Mouse (Mus musculus) liver, embryonic 14.5 days (tissue): ENCODE results near the gene Prss44. TPM values are rescaled to one million over a fixed set of nuclear protein-coding genes. Genes with fewer than 3 reads are reported as not detected.
A peak's percentile ranks its signal among the peaks of the same experiment; 100 is the strongest.

Experiments
- ATAC-seq: fragments of 200-750 bp; cut with Nextera tagmentation; 2 replicates; pipeline ENCODE4 v1.8.0; 2017; ENCODE audit warnings: moderate number of reproducible peaks, mild to moderate bottlenecking, moderate library complexity; ENCODE audit not compliant: insufficient read depth
- DNase-seq, 3 experiments: peaks; one replicate each; pipeline ENCODE4 v3.0.0-alpha.2; 2012 to 2013; ENCODE audit warnings: low read depth in 3 of 3, low spot score in 3 of 3
- H3K27ac ChIP-seq: fragments of 300-500 bp; sonication (generic); 2 replicates; pipeline ENCODE4 v1.5.1; 2014; ENCODE audit warnings: moderate library complexity, mild to moderate bottlenecking, control low read depth, inconsistent platforms
- H3K27me3 ChIP-seq: fragments of 300-500 bp; sonication (generic); 2 replicates; pipeline ENCODE4 v1.6.1; 2014; ENCODE audit warnings: mild to moderate bottlenecking, low read length, moderate library complexity; ENCODE audit not compliant: control insufficient read depth, insufficient read depth
- H3K36me3 ChIP-seq: fragments of 300-500 bp; sonication (generic); replicated peaks from 2 replicates; pipeline ENCODE4 v1.6.1; 2014; ENCODE audit warnings: low read depth; ENCODE audit not compliant: control insufficient read depth, insufficient read depth
- H3K4me1 ChIP-seq, 2 experiments: fragments of 200-500 bp in 1 of 2; fragments of 300-500 bp in 1 of 2; sonication (generic) in 1 of 2; replicated peaks; 2 replicates each; pipeline ENCODE4 v1.6.1; 2012 to 2014; ENCODE audit warnings: antibody characterized with exemption in 1 of 2, inconsistent platforms in 1 of 2, low read length in 1 of 2; ENCODE audit not compliant: control insufficient read depth in 2 of 2, insufficient read depth in 2 of 2
- H3K4me2 ChIP-seq: fragments of 300-500 bp; sonication (generic); 2 replicates; pipeline ENCODE4 v1.6.1; 2014; ENCODE audit warnings: low read depth, mild to moderate bottlenecking, control low read depth, moderate library complexity
- H3K4me3 ChIP-seq, 2 experiments: fragments of 200-500 bp in 1 of 2; fragments of 300-500 bp in 1 of 2; sonication (generic) in 1 of 2; 2 replicates each; pipeline ENCODE4 v1.5.1; 2012 to 2014; ENCODE audit warnings: low read depth in 2 of 2, low read length in 2 of 2, mild to moderate bottlenecking in 2 of 2, control low read depth in 1 of 2, inconsistent platforms in 1 of 2, moderate library complexity in 1 of 2; ENCODE audit not compliant: insufficient read depth in 1 of 2
- H3K9ac ChIP-seq: fragments of 300-500 bp; sonication (generic); replicated peaks from 2 replicates; pipeline ENCODE4 v1.6.1; 2014; ENCODE audit warnings: mild to moderate bottlenecking, control low read depth, moderate library complexity
- H3K9me3 ChIP-seq: fragments of 300-500 bp; sonication (generic); 2 replicates; pipeline ENCODE4 v1.6.1; 2016; ENCODE audit warnings: low read length, mixed read lengths; ENCODE audit not compliant: control insufficient read depth
- CTCF ChIP-seq: IDR thresholded peaks from 2 replicates; pipeline ENCODE4 v1.5.1; 2016; ENCODE audit warnings: antibody characterized with exemption, low read depth, control low read depth
- EP300 ChIP-seq: IDR thresholded peaks from 2 replicates; pipeline ENCODE4 v1.6.1; 2016; ENCODE audit warnings: antibody characterized with exemption, low read depth
- WGBS: fragments of 180-500 bp; shearing (Covaris S2); extraction: QIAGEN DNeasy Blood & Tissue Kit; methylation state at CpG from one replicate; pipeline ENCODE4 v1.1.7; 2014; ENCODE audit not compliant: insufficient replicate concordance; 5-methylcytosine and 5-hydroxymethylcytosine counted together
- polyA plus RNA-seq, 2 experiments: library from polyadenylated mRNA; depleted of rRNA in 1 of 2; stranded (reverse) in 1 of 2; unstranded in 1 of 2; fragments of >200 nt; fragmentation: Nextera tagmentation in 1 of 2; extraction: Ambion mirVana in 1 of 2; gene quantifications; 2 replicates each; pipeline versions ENCODE4 v1.2.1 to v1.2.3; 2012 to 2014

The Prss44 gene
- polyA plus RNA-seq, 2 experiments, result not detected

- Histone ChIP-seq H3K27ac (no peak overlapping the region), H3K4me2 (no peak overlapping the region), H3K4me3 (no peak overlapping the region), H3K9me3 (no peaks in the 10 kb centered on the region), H3K9ac (no peak overlapping the region), H3K36me3 (no peaks in the 10 kb centered on the region), H3K4me1 (peaks cover 0 to 3% of the 10 kb centered on the region in 2 experiments; a peak in 2 of 4 replicates), H3K27me3 (no peaks in the 10 kb centered on the region)
- DNase-seq (no peak), ATAC-seq (no peak)
- 52% methylated on average over 6 of the region's 6 CpGs for WGBS
- no peak for TF ChIP-seq CTCF
- TF ChIP-seq EP300, result no peak
Observed at GRCm38 (mm10) chr9:110840905-110841304, 27.1 kb downstream of the Prss44 start.

- WGBS, result 29% methylated on average over 2 of the region's 2 CpGs
- Histone ChIP-seq H3K4me2 (no peak overlapping the region), H3K9ac (no peak overlapping the region), H3K27me3 (no peaks in the 10 kb centered on the region), H3K4me3 (no peak overlapping the region), H3K27ac (no peak overlapping the region), H3K36me3 (no peaks in the 10 kb centered on the region), H3K9me3 (no peaks in the 10 kb centered on the region), H3K4me1 (peaks cover 0 to 3% of the 10 kb centered on the region in 2 experiments; a peak in 2 of 4 replicates)
- no peak for TF ChIP-seq CTCF
- no peak for TF ChIP-seq EP300
- ATAC-seq, result no peak
- peak in 1 of 3 experiments; percentile 7 for DNase-seq
Observed at GRCm38 (mm10) chr9:110841438-110841837, 27.6 kb downstream of the Prss44 start.

GRCm38 (mm10) chr9:110844206-110844605 lies 30.4 kb downstream of the Prss44 start, which contains the start of gene Prss46:
Gene Prss46 (plus strand): TSS chr9:110844506.
- DNase-seq, result no peak
- no peaks in the 10 kb centered on the region for H3K27me3 ChIP-seq
- 65% methylated on average over 10 of the region's 10 CpGs for WGBS
- TF ChIP-seq EP300 (no peak), CTCF (no peak)
- H3K27ac ChIP-seq, result no peak within 1 kb of the TSS
- H3K4me2 ChIP-seq, result no peak within 1 kb of the TSS
- no peaks in the 10 kb centered on the region for H3K9me3 ChIP-seq
- H3K36me3 ChIP-seq, result no peaks in the 10 kb centered on the region
- ATAC-seq, result no peak
- peaks cover 0 to 2% of the 10 kb centered on the region in 2 experiments; a peak in 2 of 4 replicates for H3K4me1 ChIP-seq
- H3K9ac ChIP-seq, result no peak within 1 kb of the TSS
- H3K4me3 ChIP-seq, result no peak within 1 kb of the TSS

- H3K9me3 ChIP-seq, result no peaks in the 10 kb centered on the region
- WGBS, result 73% methylated on average over 7 of the region's 7 CpGs
- no peak overlapping the region for H3K4me2 ChIP-seq
- H3K27ac ChIP-seq, result no peak overlapping the region
- H3K27me3 ChIP-seq, result no peaks in the 10 kb centered on the region
- H3K4me3 ChIP-seq, result no peak overlapping the region
- TF ChIP-seq EP300, result no peak
- TF ChIP-seq CTCF, result no peak
- no peaks in the 10 kb centered on the region for H3K36me3 ChIP-seq
- DNase-seq (no peak), ATAC-seq (no peak)
- no peaks in the 10 kb centered on the region for H3K4me1 ChIP-seq
- no peak overlapping the region for H3K9ac ChIP-seq
Observed at GRCm38 (mm10) chr9:110849162-110849561, 35.4 kb downstream of the Prss44 start.

- no peak overlapping the region for H3K4me3 ChIP-seq
- no peak overlapping the region for H3K27ac ChIP-seq
- no peaks in the 10 kb centered on the region for H3K27me3 ChIP-seq
- H3K9me3 ChIP-seq, result no peaks in the 10 kb centered on the region
- H3K36me3 ChIP-seq, result no peaks in the 10 kb centered on the region
- peaks cover 7 to 27% of the 10 kb centered on the region in 2 experiments for H3K4me1 ChIP-seq
- ATAC-seq, result no peak
- DNase-seq, result no peak
- H3K9ac ChIP-seq, result no peak overlapping the region
- no peak overlapping the region for H3K4me2 ChIP-seq
- TF ChIP-seq EP300 (no peak), CTCF (no peak)
- WGBS, result 51% methylated on average over 7 of the region's 7 CpGs
Observed at GRCm38 (mm10) chr9:110855903-110856302, 42.1 kb downstream of the Prss44 start.
